Mouse (Mus musculus) right cerebral cortex, adult 2 months (tissue): ENCODE data around the gene Lrfn1.
"Not testable (repeated sequence)": the region's sequence is repeated elsewhere in the genome, so short reads cannot be mapped to it uniquely, and the experiment has no call there.

Experiments
- DNase-seq, 2 experiments: peaks; one replicate each; pipeline ENCODE4 v3.0.0; 2021 to 2022; ENCODE audit warnings: low spot score in 2 of 2

Lrfn1 gene

GRCm38 (mm10) chr7:28510405-28510974 is 58.7 kb downstream of the Lrfn1 start, which contains the start of gene Ifnl2:
TSS of gene Ifnl2 (minus strand) at chr7:28510455.
- DNase-seq, result not testable (repeated sequence)

GRCm38 (mm10) chr7:28511441-28511840 is 59.7 kb downstream of the Lrfn1 start:
- no peak for DNase-seq
